Mouse (Mus musculus): ENCODE measurements around the gene Brms1l. TPM values are rescaled to one million over a fixed set of nuclear protein-coding genes. Genes with fewer than 3 reads are reported as not detected.

Brms1l gene
- polyA plus RNA-seq, 1 experiment = 23.1 TPM

DNA sequence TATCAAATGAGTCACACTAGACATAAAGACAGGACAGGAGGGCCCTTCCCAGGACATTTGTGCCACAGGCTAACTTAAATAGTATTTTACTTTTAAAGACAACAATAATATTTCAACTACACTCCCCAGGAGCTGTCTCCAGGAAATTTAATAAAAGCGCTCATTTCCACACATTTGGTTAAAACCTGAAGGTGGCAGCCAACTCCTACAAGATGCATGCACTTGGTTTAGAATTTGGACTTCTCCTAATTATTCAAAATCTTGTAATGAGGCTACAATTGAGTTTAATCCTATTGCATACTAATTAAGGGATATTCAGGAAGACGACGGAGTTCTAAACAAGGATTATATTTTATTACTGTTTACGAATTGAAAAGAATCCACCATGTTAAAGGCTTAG is 49.3 kb downstream of the Brms1l start:
- Histone ChIP-seq H3K79me2 (ENCODE audit: control insufficient read depth, insufficient read depth) (no peaks in the 10 kb centered on the region), H3K4me2 (ENCODE audit: low read depth) (no peak overlapping the region), H3ac (ENCODE audit: control insufficient read depth, insufficient read length) (no peak overlapping the region), H3K27me3 (ENCODE audit: control insufficient read depth, insufficient read depth, insufficient read length) (no peaks in the 10 kb centered on the region), H3K36me3 (ENCODE audit: control insufficient read depth, insufficient read depth) (no peaks in the 10 kb centered on the region), H3K4me3 (no peak overlapping the region)
- TF ChIP-seq MAX (IDR thresholded peaks at IDR 0.05; ENCODE audit: low read depth) (no peak), POLR2A (IDR thresholded peaks at IDR 0.05; ENCODE audit: insufficient read length, low read depth) (no peak), MYOD1 (IDR thresholded peaks at IDR 0.05; ENCODE audit: control insufficient read depth in 1 of 3, insufficient read length in 2 of 3, low read depth in 2 of 3) (no peak), SRF (IDR thresholded peaks at IDR 0.05; ENCODE audit: control insufficient read depth, insufficient read length, low read depth) (no peak), TCF3 (IDR thresholded peaks at IDR 0.05; ENCODE audit: insufficient read length, low read depth) (no peak), REST (IDR thresholded peaks at IDR 0.05; ENCODE audit: insufficient read depth, insufficient read length) (no peak), MYOG (IDR thresholded peaks at IDR 0.05; ENCODE audit: control insufficient read depth in 1 of 3, insufficient read depth in 1 of 3, insufficient read length in 2 of 3, low read depth in 2 of 3) (no peak), CEBPB (IDR thresholded peaks at IDR 0.05; ENCODE audit: insufficient read depth, poor library complexity, severe bottlenecking) (no peak), E2F4 (IDR thresholded peaks at IDR 0.05; ENCODE audit: insufficient read depth) (no peak), POLR2AphosphoS2 (IDR thresholded peaks at IDR 0.05; ENCODE audit: insufficient read length, low read depth) (no peak)

DNA sequence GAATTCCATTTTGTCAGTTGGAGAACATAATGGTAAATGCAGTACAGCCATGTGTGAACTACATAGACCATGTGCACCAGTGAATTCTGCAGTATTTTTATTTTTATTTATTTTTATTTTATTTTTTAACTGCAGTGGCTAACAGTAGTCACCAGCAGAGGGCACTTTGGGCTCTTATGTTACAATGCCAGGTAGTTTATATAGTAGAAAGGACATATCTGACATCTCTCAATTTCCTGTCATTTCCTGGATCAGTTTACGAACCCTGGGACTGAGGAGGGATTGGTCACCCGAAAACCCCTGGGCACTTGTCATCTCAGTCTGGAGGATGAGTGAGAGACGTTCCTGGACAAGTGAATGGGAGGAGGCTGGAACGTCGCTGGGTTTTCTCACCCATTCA is 52.4 kb downstream of the Brms1l start:
- H3K4me2 ChIP-seq (ENCODE audit: low read depth) = no peak overlapping the region
- H3K79me2 ChIP-seq (ENCODE audit: control insufficient read depth, insufficient read depth) = no peaks in the 10 kb centered on the region
- no peak overlapping the region for H3K4me3 ChIP-seq
- no peaks in the 10 kb centered on the region for H3K27me3 ChIP-seq (ENCODE audit: control insufficient read depth, insufficient read depth, insufficient read length)
- H3K36me3 ChIP-seq (ENCODE audit: control insufficient read depth, insufficient read depth) = no peaks in the 10 kb centered on the region
- no peak overlapping the region for H3ac ChIP-seq (ENCODE audit: control insufficient read depth, insufficient read length)
- no peak for TF ChIP-seq MYOD1 (IDR thresholded peaks at IDR 0.05; ENCODE audit: control insufficient read depth in 1 of 3, insufficient read length in 2 of 3, low read depth in 2 of 3)
- no peak for TF ChIP-seq POLR2A (IDR thresholded peaks at IDR 0.05; ENCODE audit: insufficient read length, low read depth)
- no peak for TF ChIP-seq MYOG (IDR thresholded peaks at IDR 0.05; ENCODE audit: control insufficient read depth in 1 of 3, insufficient read depth in 1 of 3, insufficient read length in 2 of 3, low read depth in 2 of 3)
- no peak for TF ChIP-seq E2F4 (IDR thresholded peaks at IDR 0.05; ENCODE audit: insufficient read depth)
- TF ChIP-seq MAX (IDR thresholded peaks at IDR 0.05; ENCODE audit: low read depth) = no peak
- no peak for TF ChIP-seq POLR2AphosphoS2 (IDR thresholded peaks at IDR 0.05; ENCODE audit: insufficient read length, low read depth)
- no peak for TF ChIP-seq TCF3 (IDR thresholded peaks at IDR 0.05; ENCODE audit: insufficient read length, low read depth)
- TF ChIP-seq USF1 (IDR thresholded peaks at IDR 0.05; ENCODE audit: low read depth) = no peak
- no peak for TF ChIP-seq REST (IDR thresholded peaks at IDR 0.05; ENCODE audit: insufficient read depth, insufficient read length)
- TF ChIP-seq CEBPB (IDR thresholded peaks at IDR 0.05; ENCODE audit: insufficient read depth, poor library complexity, severe bottlenecking) = no peak
- TF ChIP-seq SRF (IDR thresholded peaks at IDR 0.05; ENCODE audit: control insufficient read depth, insufficient read length, low read depth) = no peak
- TF ChIP-seq TCF12 (IDR thresholded peaks at IDR 0.05; ENCODE audit: insufficient read depth, poor library complexity, severe bottlenecking) = no peak

DNA sequence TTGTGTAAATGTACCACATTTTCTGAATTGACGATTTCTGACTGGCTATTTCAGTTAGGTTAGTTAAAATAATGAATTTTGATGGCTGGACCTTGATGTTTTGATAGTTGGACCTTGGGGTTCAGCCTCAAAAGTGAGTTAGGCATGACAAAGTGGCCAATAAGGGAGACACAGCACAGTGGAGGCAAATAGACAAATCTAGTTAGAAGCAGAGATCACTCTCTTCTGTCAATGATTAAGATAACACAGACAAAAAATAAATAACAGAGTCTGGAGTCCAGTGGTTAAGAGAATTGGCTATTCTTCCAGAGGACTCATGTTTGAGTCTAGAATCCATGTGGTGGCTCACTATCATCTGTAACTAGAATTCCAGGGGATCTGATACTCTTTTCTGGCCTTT is 68.7 kb downstream of the Brms1l start:
- H3K4me3 ChIP-seq = no peak overlapping the region
- no peaks in the 10 kb centered on the region for H3K27me3 ChIP-seq (ENCODE audit: control insufficient read depth, insufficient read depth, insufficient read length)
- H3K4me2 ChIP-seq (ENCODE audit: low read depth) = no peak overlapping the region
- H3ac ChIP-seq (ENCODE audit: control insufficient read depth, insufficient read length) = no peak overlapping the region
- TF ChIP-seq MYOG (IDR thresholded peaks at IDR 0.05; ENCODE audit: control insufficient read depth in 1 of 3, insufficient read depth in 1 of 3, insufficient read length in 2 of 3, low read depth in 2 of 3) (no peak), TCF12 (IDR thresholded peaks at IDR 0.05; ENCODE audit: insufficient read depth, poor library complexity, severe bottlenecking) (no peak), USF1 (IDR thresholded peaks at IDR 0.05; ENCODE audit: low read depth) (no peak), REST (IDR thresholded peaks at IDR 0.05; ENCODE audit: insufficient read depth, insufficient read length) (no peak), SRF (IDR thresholded peaks at IDR 0.05; ENCODE audit: control insufficient read depth, insufficient read length, low read depth) (no peak), MAX (IDR thresholded peaks at IDR 0.05; ENCODE audit: low read depth) (no peak), MYOD1 (IDR thresholded peaks at IDR 0.05; ENCODE audit: control insufficient read depth in 1 of 3, insufficient read length in 2 of 3, low read depth in 2 of 3) (no peak), POLR2AphosphoS2 (IDR thresholded peaks at IDR 0.05; ENCODE audit: insufficient read length, low read depth) (no peak), CEBPB (IDR thresholded peaks at IDR 0.05; ENCODE audit: insufficient read depth, poor library complexity, severe bottlenecking) (no peak), POLR2A (IDR thresholded peaks at IDR 0.05; ENCODE audit: insufficient read length, low read depth) (no peak), TCF3 (IDR thresholded peaks at IDR 0.05; ENCODE audit: insufficient read length, low read depth) (no peak), E2F4 (IDR thresholded peaks at IDR 0.05; ENCODE audit: insufficient read depth) (no peak)
- no peaks in the 10 kb centered on the region for H3K36me3 ChIP-seq (ENCODE audit: control insufficient read depth, insufficient read depth)
- no peaks in the 10 kb centered on the region for H3K79me2 ChIP-seq (ENCODE audit: control insufficient read depth, insufficient read depth)

DNA sequence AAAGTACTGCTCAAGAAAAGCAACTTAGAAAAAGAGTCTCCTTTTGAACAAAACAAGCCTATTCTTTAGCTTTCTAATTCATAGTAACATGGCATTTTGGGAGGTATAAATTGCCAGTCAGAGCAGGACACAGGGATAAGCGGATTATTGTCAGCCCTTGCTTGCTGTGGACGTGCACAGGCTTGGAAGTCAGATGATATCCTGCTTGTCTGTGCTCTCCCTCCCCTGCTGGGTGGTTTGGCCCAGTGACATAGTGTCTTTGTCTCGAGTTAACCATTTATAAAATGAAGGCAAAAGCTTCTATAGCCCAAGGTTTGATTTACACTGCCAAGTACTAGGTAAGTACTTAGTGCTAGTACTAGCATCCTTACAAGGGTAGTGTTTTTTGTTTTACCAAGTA is 76.0 kb downstream of the Brms1l start:
- H3K4me3 ChIP-seq = no peak overlapping the region
- H3ac ChIP-seq (ENCODE audit: control insufficient read depth, insufficient read length) = no peak overlapping the region
- no peaks in the 10 kb centered on the region for H3K79me2 ChIP-seq (ENCODE audit: control insufficient read depth, insufficient read depth)
- H3K4me2 ChIP-seq (ENCODE audit: low read depth) = no peak overlapping the region
- no peaks in the 10 kb centered on the region for H3K27me3 ChIP-seq (ENCODE audit: control insufficient read depth, insufficient read depth, insufficient read length)
- TF ChIP-seq E2F4 (IDR thresholded peaks at IDR 0.05; ENCODE audit: insufficient read depth) (no peak), SRF (IDR thresholded peaks at IDR 0.05; ENCODE audit: control insufficient read depth, insufficient read length, low read depth) (no peak), POLR2AphosphoS2 (IDR thresholded peaks at IDR 0.05; ENCODE audit: insufficient read length, low read depth) (no peak), TCF12 (IDR thresholded peaks at IDR 0.05; ENCODE audit: insufficient read depth, poor library complexity, severe bottlenecking) (no peak), TCF3 (IDR thresholded peaks at IDR 0.05; ENCODE audit: insufficient read length, low read depth) (no peak), MAX (IDR thresholded peaks at IDR 0.05; ENCODE audit: low read depth) (no peak), POLR2A (IDR thresholded peaks at IDR 0.05; ENCODE audit: insufficient read length, low read depth) (no peak), REST (IDR thresholded peaks at IDR 0.05; ENCODE audit: insufficient read depth, insufficient read length) (no peak), CEBPB (IDR thresholded peaks at IDR 0.05; ENCODE audit: insufficient read depth, poor library complexity, severe bottlenecking) (no peak), USF1 (IDR thresholded peaks at IDR 0.05; ENCODE audit: low read depth) (no peak), MYOD1 (IDR thresholded peaks at IDR 0.05; ENCODE audit: control insufficient read depth in 1 of 3, insufficient read length in 2 of 3, low read depth in 2 of 3) (no peak)
- no peaks in the 10 kb centered on the region for H3K36me3 ChIP-seq (ENCODE audit: control insufficient read depth, insufficient read depth)
